Mouse (Mus musculus) neural tube, postnatal 0 days (tissue): Measurements from ENCODE around the gene Adamts1. TPM values are rescaled to one million over a fixed set of nuclear protein-coding genes. Genes with fewer than 3 reads are reported as not detected.

Experiments
- polyA plus RNA-seq: library from polyadenylated mRNA; unstranded; fragments of >200 nt; fragmentation: Nextera tagmentation; extraction: Ambion mirVana; gene quantifications from 2 replicates; pipeline ENCODE4 v1.2.1, GENCODE M21; 2015

Adamts1 gene
- polyA plus RNA-seq: 7.0 and 7.1 TPM in 2 replicates

DNA sequence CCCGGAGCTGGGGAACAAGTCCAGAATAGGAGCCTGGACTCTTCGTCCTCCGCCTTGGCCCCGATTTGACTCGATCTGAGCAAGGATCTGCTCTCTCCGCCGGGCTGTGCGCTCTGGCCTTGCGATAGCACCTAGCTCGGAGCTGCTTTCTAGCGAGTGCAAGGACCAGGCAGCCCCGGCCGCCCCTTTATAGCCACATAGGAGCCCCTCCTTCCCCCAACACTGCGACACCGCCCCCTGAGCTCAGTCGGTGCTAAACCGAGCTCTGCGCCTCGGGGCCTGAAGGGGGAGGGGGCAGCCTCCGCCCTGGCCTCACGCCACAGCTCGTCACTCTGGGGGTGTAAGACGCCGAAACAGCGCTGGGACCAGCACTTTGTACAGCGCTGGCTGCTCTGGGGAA lies at the start of gene Adamts1:
Gene Adamts1 (minus strand): TSS at position 160 of the 400 bp plus-strand sequence.

Other genes starting within 250 kb of the Adamts1 start
- gene Cyyr1, start 249.7 kb downstream of the Adamts1 start, polyA plus RNA-seq: 2.6 and 2.8 TPM in 2 replicates
- gene Adamts5, start 98.7 kb upstream of the Adamts1 start, polyA plus RNA-seq: 4.5 and 5.2 TPM in 2 replicates